Mouse (Mus musculus): ENCODE measurements around the gene Zfp281. TPM values are rescaled to one million over a fixed set of nuclear protein-coding genes. Genes with fewer than 3 reads are reported as not detected.

Zfp281 gene
- polyA plus RNA-seq, 1 experiment, result 4.6 TPM

GRCm38 (mm10) chr1:136645849-136646625, 21.3 kb downstream of the Zfp281 start:
- TF ChIP-seq CTCF (IDR thresholded peaks at IDR 0.05; ENCODE audit: insufficient read depth, low read length) (no peak), POLR2A (IDR thresholded peaks at IDR 0.05; ENCODE audit: borderline replicate concordance, extremely low read depth, low read depth, low read length) (no peak)
- H3K4me1 ChIP-seq (ENCODE audit: control insufficient read depth, insufficient read depth, low read length), result no peaks in the 10 kb centered on the region
- 85% methylated on average over 8 of the region's 8 CpGs for WGBS
- DNase-seq, result no peak
- H3K4me3 ChIP-seq (replicated peaks; ENCODE audit: extremely low read depth, low read depth, low read length), result no peak overlapping the region

DNA sequence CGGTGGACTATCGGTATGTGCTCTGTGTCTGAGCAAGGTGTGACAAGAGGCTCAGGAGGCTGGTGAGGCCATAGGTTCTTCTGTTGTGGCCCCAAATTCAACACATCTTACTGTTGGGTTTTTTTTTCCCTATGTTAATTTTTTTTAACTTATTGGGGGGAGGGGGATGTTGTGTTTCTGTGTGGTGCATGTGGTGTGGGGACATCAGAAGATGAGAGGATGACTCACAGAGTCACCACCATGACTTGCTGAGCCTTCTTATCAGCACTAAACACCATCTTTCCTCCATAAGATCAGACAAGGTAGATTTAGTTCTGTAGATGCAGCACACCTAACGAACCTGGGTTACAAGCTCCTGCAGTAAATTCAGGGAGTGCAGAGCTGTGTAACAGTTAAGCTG, 27.4 kb downstream of the Zfp281 start:
- TF ChIP-seq CTCF (IDR thresholded peaks at IDR 0.05; ENCODE audit: insufficient read depth, low read length), result no peak
- TF ChIP-seq POLR2A (IDR thresholded peaks at IDR 0.05; ENCODE audit: borderline replicate concordance, extremely low read depth, low read depth, low read length), result no peak
- H3K4me3 ChIP-seq (replicated peaks; ENCODE audit: extremely low read depth, low read depth, low read length), result no peak overlapping the region
- H3K4me1 ChIP-seq (ENCODE audit: control insufficient read depth, insufficient read depth, low read length), result no peaks in the 10 kb centered on the region
- 87% methylated on average over 3 of the region's 3 CpGs for WGBS
- no peak for DNase-seq

DNA sequence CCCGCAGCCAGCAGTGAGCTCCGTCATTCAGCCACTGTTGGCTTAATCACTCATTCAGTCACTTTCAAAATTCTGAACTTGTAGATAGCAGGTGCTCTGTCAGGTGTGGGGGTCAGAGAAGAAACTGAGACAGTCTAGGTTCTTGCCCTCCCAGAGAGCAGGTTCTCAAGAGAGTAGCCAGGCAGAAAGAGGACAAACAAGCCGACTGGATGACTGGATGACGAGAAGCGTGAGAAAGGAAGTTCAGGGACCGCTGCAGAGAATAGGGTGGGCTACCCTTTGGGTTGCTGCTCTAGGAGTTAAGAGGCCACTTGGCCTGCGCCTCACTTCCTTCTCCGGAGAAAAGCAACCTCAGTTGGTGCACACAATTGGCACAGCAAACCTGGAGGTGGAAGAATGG, 28.8 kb downstream of the Zfp281 start:
- 71% methylated on average over 8 of the region's 8 CpGs for WGBS
- Histone ChIP-seq H3K4me3 (replicated peaks; ENCODE audit: extremely low read depth, low read depth, low read length) (no peak overlapping the region), H3K4me1 (ENCODE audit: control insufficient read depth, insufficient read depth, low read length) (no peaks in the 10 kb centered on the region)
- TF ChIP-seq CTCF (IDR thresholded peaks at IDR 0.05; ENCODE audit: insufficient read depth, low read length) (no peak), POLR2A (IDR thresholded peaks at IDR 0.05; ENCODE audit: borderline replicate concordance, extremely low read depth, low read depth, low read length) (no peak)
- no peak for DNase-seq

DNA sequence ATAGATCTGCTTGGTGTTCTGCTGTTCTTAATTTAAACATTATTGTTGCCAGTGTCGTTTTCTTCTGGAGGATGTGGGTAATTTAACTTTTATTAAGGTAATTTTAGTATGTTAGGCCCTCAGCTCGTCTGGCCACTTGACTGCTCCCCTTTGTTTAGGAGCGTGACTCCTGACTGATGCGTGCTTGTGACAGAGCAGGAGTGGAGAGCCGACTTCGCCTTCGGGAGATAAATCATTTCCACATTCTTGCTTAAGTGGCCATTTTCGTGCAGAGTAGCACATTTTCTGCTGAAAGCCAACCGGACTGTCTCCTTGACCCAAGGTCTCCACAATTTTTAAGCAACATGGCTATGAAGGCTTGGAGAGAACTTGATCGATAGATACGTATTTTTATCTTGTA, 29.7 kb downstream of the Zfp281 start:
- no peak for DNase-seq
- Histone ChIP-seq H3K4me3 (replicated peaks; ENCODE audit: extremely low read depth, low read depth, low read length) (no peak overlapping the region), H3K4me1 (ENCODE audit: control insufficient read depth, insufficient read depth, low read length) (no peaks in the 10 kb centered on the region)
- TF ChIP-seq POLR2A (IDR thresholded peaks at IDR 0.05; ENCODE audit: borderline replicate concordance, extremely low read depth, low read depth, low read length) (no peak), CTCF (IDR thresholded peaks at IDR 0.05; ENCODE audit: insufficient read depth, low read length) (no peak)
- 67% methylated on average over 11 of the region's 11 CpGs for WGBS

DNA sequence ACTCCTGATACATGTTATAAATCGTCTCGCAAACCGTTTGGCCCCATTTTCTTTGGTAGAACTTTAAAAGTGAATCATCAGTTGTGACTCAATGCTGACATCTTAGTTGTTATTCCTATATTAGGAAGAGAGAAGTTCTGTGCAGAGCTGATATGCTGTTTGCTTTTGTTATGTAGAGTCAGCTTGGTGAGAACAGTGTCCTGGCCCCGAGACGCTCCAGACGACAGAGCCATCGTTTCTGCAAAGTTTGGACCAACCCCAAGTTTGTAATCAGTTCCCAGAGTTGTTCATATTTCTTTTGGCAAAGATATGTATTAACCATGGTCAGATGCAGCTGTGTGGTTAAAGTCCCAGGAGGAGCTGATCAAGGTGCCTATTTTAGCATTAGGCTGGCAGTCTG, 31.9 kb downstream of the Zfp281 start:
- 70% methylated on average over 7 of the region's 7 CpGs for WGBS
- Histone ChIP-seq H3K4me1 (ENCODE audit: control insufficient read depth, insufficient read depth, low read length) (no peaks in the 10 kb centered on the region), H3K4me3 (replicated peaks; ENCODE audit: extremely low read depth, low read depth, low read length) (no peak overlapping the region)
- DNase-seq, result no peak
- TF ChIP-seq POLR2A (IDR thresholded peaks at IDR 0.05; ENCODE audit: borderline replicate concordance, extremely low read depth, low read depth, low read length) (no peak), CTCF (IDR thresholded peaks at IDR 0.05; ENCODE audit: insufficient read depth, low read length) (no peak)

- TF ChIP-seq CTCF (IDR thresholded peaks at IDR 0.05; ENCODE audit: insufficient read depth, low read length) (no peak), POLR2A (IDR thresholded peaks at IDR 0.05; ENCODE audit: borderline replicate concordance, extremely low read depth, low read depth, low read length) (no peak)
- WGBS, result 91% methylated on average over 13 of the region's 13 CpGs
- Histone ChIP-seq H3K4me3 (replicated peaks; ENCODE audit: extremely low read depth, low read depth, low read length) (no peak overlapping the region), H3K4me1 (ENCODE audit: control insufficient read depth, insufficient read depth, low read length) (no peaks in the 10 kb centered on the region)
- no peak for DNase-seq
These were observed 33.9 kb downstream of the Zfp281 start for GRCm38 (mm10) chr1:136658456-136659227.

GRCm38 (mm10) chr1:136659337-136659736, 34.6 kb downstream of the Zfp281 start:
- no peak overlapping the region for H3K4me3 ChIP-seq (replicated peaks; ENCODE audit: extremely low read depth, low read depth, low read length)
- H3K4me1 ChIP-seq (ENCODE audit: control insufficient read depth, insufficient read depth, low read length), result no peaks in the 10 kb centered on the region
- TF ChIP-seq CTCF (IDR thresholded peaks at IDR 0.05; ENCODE audit: insufficient read depth, low read length) (no peak), POLR2A (IDR thresholded peaks at IDR 0.05; ENCODE audit: borderline replicate concordance, extremely low read depth, low read depth, low read length) (no peak)
- 93% methylated on average over 9 of the region's 9 CpGs for WGBS
- DNase-seq, result no peak

DNA sequence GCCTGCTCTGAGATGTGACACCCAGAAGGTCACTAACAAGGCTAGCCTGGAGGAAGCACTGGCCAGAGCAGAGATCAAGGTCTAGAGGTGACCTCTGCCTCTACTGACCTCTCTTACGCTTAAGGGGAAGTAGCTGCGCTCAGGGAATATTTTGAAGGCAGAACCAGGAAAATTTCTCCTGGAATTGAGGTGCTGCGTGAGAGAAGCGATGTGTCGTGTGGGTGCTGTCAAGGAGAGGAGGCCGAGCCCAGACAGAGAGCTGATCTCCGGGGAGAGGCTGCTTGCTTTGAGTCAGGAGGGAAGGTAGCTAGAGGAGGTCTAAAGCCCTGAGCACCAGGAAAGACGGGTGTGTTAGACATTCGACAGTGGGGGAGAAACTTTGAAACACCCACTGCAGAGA, 35.2 kb downstream of the Zfp281 start:
- no peak overlapping the region for H3K4me3 ChIP-seq (replicated peaks; ENCODE audit: extremely low read depth, low read depth, low read length)
- no peak for DNase-seq
- TF ChIP-seq POLR2A (IDR thresholded peaks at IDR 0.05; ENCODE audit: borderline replicate concordance, extremely low read depth, low read depth, low read length), result no peak
- no peaks in the 10 kb centered on the region for H3K4me1 ChIP-seq (ENCODE audit: control insufficient read depth, insufficient read depth, low read length)
- WGBS, result 80% methylated on average over 9 of the region's 9 CpGs

DNA sequence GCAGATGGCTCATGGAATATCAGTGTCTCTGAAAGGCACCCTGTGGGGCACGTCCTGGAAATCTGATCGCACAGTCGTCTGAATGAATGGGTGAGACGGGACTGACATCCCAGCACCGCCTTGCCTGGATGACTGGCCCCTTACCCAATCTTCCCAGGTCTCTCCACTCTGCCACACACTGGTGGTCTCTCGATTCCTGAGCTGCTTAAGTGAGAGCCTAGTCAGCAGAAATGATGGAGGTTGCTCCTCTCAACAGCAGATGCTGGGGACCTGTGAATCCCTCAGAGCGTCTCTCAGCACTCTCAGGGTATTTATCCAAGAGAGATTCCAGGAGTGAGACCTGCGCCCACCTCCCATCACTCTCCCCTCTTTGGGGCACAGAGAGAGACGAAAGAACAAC, 36.8 kb downstream of the Zfp281 start:
- no peak for DNase-seq
- 59% methylated on average over 9 of the region's 9 CpGs for WGBS
- Histone ChIP-seq H3K4me3 (replicated peaks; ENCODE audit: extremely low read depth, low read depth, low read length) (no peak overlapping the region), H3K4me1 (ENCODE audit: control insufficient read depth, insufficient read depth, low read length) (no peaks in the 10 kb centered on the region)
- TF ChIP-seq POLR2A (IDR thresholded peaks at IDR 0.05; ENCODE audit: borderline replicate concordance, extremely low read depth, low read depth, low read length) (no peak), CTCF (IDR thresholded peaks at IDR 0.05; ENCODE audit: insufficient read depth, low read length) (no peak)

All from lung, adult 2 months (tissue).